Mouse (Mus musculus) kidney, adult 2 months (tissue): ENCODE results near the gene Slco6d1. TPM values are rescaled to one million over a fixed set of nuclear protein-coding genes. Genes with fewer than 3 reads are reported as not detected.
"Not testable (repeated sequence)": the region's sequence is repeated elsewhere in the genome, so short reads cannot be mapped to it uniquely, and the experiment has no call there.

Source experiments
- DNase-seq: peaks from one replicate; pipeline ENCODE4 v3.0.0; 2021
- H3K27ac ChIP-seq: fragments of 200-500 bp; 2 replicates; pipeline ENCODE4 v1.5.1; 2012; ENCODE audit warnings: low read depth, low read length, control low read depth, inconsistent platforms; ENCODE audit not compliant: insufficient read depth
- H3K27me3 ChIP-seq: fragments of 200-500 bp; replicated peaks from 2 replicates; pipeline ENCODE4 v1.6.1; 2012; ENCODE audit warnings: mild to moderate bottlenecking, moderate library complexity, low read length, inconsistent platforms; ENCODE audit not compliant: control insufficient read depth, insufficient read depth
- H3K36me3 ChIP-seq: fragments of 200-500 bp; 2 replicates; pipeline ENCODE4 v1.6.1; 2012; ENCODE audit warnings: mild to moderate bottlenecking, moderate library complexity, low read length, inconsistent platforms; ENCODE audit not compliant: control insufficient read depth, insufficient read depth
- H3K4me1 ChIP-seq: fragments of 200-500 bp; 2 replicates; pipeline ENCODE4 v1.6.1; 2011; ENCODE audit warnings: low read length; ENCODE audit not compliant: control insufficient read depth, insufficient read depth
- H3K4me3 ChIP-seq: fragments of 200-500 bp; 2 replicates; pipeline ENCODE4 v1.5.1; 2011; ENCODE audit warnings: mild to moderate bottlenecking, low read depth, low read length, control low read depth; ENCODE audit not compliant: insufficient read depth
- CTCF ChIP-seq: fragments of 200-500 bp; conservative IDR thresholded peaks from 2 replicates; pipeline ENCODE4 v1.5.1; 2011; ENCODE audit warnings: low read depth, mild to moderate bottlenecking, control low read depth, low read length, moderate library complexity, mixed read lengths; ENCODE audit not compliant: insufficient read depth, insufficient read length
- POLR2A ChIP-seq: fragments of 200-500 bp; IDR thresholded peaks from one replicate; pipeline ENCODE4 v1.6.1; 2011; ENCODE audit warnings: low read depth, low read length, control low read depth
- WGBS: fragments of 180-500 bp; shearing (Covaris S2); methylation state at CpG from one replicate; pipeline ENCODE4 v1.1.7; 2018; 5-methylcytosine and 5-hydroxymethylcytosine counted together
- polyA plus RNA-seq: library from polyadenylated mRNA; depleted of rRNA; stranded (reverse); fragments of >200 nt; gene quantifications from 2 replicates; pipeline ENCODE4 v1.2.3, GENCODE M21; 2012; rRNA removed

The Slco6d1 gene
- polyA plus RNA-seq: not detected in 2 replicates

GRCm38 (mm10) chr1:98420824-98421223 lies at the start of gene Slco6d1:
TSS of gene Slco6d1 (plus strand) at chr1:98421124.
- no peak within 1 kb of the TSS for H3K27ac ChIP-seq
- H3K27me3 ChIP-seq: no peaks in the 10 kb centered on the region
- WGBS: 83% methylated on average over 10 of the region's 10 CpGs
- no peaks in the 10 kb centered on the region for H3K36me3 ChIP-seq
- TF ChIP-seq CTCF (no peak), POLR2A (no peak)
- DNase-seq: no peak
- H3K4me1 ChIP-seq: no peaks in the 10 kb centered on the region
- H3K4me3 ChIP-seq: no peak within 1 kb of the TSS

GRCm38 (mm10) chr1:98392001-98392400 lies 28.9 kb upstream of the Slco6d1 start:
- TF ChIP-seq CTCF (no peak), POLR2A (no peak)
- no peak overlapping the region for H3K27ac ChIP-seq
- H3K27me3 ChIP-seq: no peaks in the 10 kb centered on the region
- no peak overlapping the region for H3K4me3 ChIP-seq
- no peaks in the 10 kb centered on the region for H3K36me3 ChIP-seq
- no peak for DNase-seq
- no peaks in the 10 kb centered on the region for H3K4me1 ChIP-seq

- no peak for TF ChIP-seq POLR2A
- no peak for TF ChIP-seq CTCF
- Histone ChIP-seq H3K27me3 (no peaks in the 10 kb centered on the region), H3K36me3 (no peaks in the 10 kb centered on the region), H3K4me1 (no peaks in the 10 kb centered on the region), H3K4me3 (no peak overlapping the region), H3K27ac (no peak overlapping the region)
- no peak for DNase-seq
- WGBS: 86% methylated on average over 4 of the region's 4 CpGs
These were observed 27.0 kb downstream of the Slco6d1 start for GRCm38 (mm10) chr1:98447929-98448328.

GRCm38 (mm10) chr1:98459224-98459623 lies 38.3 kb downstream of the Slco6d1 start:
- H3K4me3 ChIP-seq, H3K27me3 ChIP-seq, H3K27ac ChIP-seq, H3K36me3 ChIP-seq, H3K4me1 ChIP-seq, DNase-seq: not testable (repeated sequence)
- 84% methylated on average over 8 of the region's 8 CpGs for WGBS

GRCm38 (mm10) chr1:98476381-98476780 lies 55.5 kb downstream of the Slco6d1 start:
- WGBS: 78% methylated on average over 1 of the region's 1 CpGs
- H3K27ac ChIP-seq: not testable (repeated sequence)

GRCm38 (mm10) chr1:98479243-98479642 lies 58.3 kb downstream of the Slco6d1 start:
- Histone ChIP-seq H3K36me3 (no peaks in the 10 kb centered on the region), H3K4me3 (no peak overlapping the region), H3K27me3 (no peaks in the 10 kb centered on the region), H3K4me1 (no peaks in the 10 kb centered on the region), H3K27ac (no peak overlapping the region)
- 64% methylated on average over 2 of the region's 2 CpGs for WGBS
- TF ChIP-seq CTCF (no peak), POLR2A (no peak)
- DNase-seq: no peak

More at GRCm38 (mm10) chr1:98476381-98476780, 55.5 kb downstream of the Slco6d1 start:
- H3K4me1 ChIP-seq, H3K36me3 ChIP-seq, H3K27me3 ChIP-seq, DNase-seq, H3K4me3 ChIP-seq: not testable (repeated sequence)

- TF ChIP-seq POLR2A: no peak
- no peak for TF ChIP-seq CTCF
- 82% methylated on average over 2 of the region's 2 CpGs for WGBS
- H3K4me1 ChIP-seq: no peaks in the 10 kb centered on the region
These were observed 85.1 kb downstream of the Slco6d1 start for GRCm38 (mm10) chr1:98505982-98506381.

GRCm38 (mm10) chr1:98522977-98523376 lies 102.1 kb downstream of the Slco6d1 start:
- Histone ChIP-seq H3K4me1 (no peaks in the 10 kb centered on the region), H3K27ac (no peak overlapping the region), H3K27me3 (no peaks in the 10 kb centered on the region), H3K4me3 (no peak overlapping the region), H3K36me3 (no peaks in the 10 kb centered on the region)
- TF ChIP-seq CTCF: no peak
- TF ChIP-seq POLR2A: no peak
- DNase-seq: no peak
- 83% methylated on average over 2 of the region's 2 CpGs for WGBS

More at GRCm38 (mm10) chr1:98505982-98506381, 85.1 kb downstream of the Slco6d1 start:
- H3K27me3 ChIP-seq: no peaks in the 10 kb centered on the region
- no peak for DNase-seq
- H3K4me3 ChIP-seq: no peak overlapping the region
- no peak overlapping the region for H3K27ac ChIP-seq
- H3K36me3 ChIP-seq: no peaks in the 10 kb centered on the region
